Mouse (Mus musculus): ENCODE measurements around the gene Adh5. TPM values are rescaled to one million over a fixed set of nuclear protein-coding genes. Genes with fewer than 3 reads are reported as not detected.

The Adh5 gene
- 212 and 215 TPM in 2 replicates for polyA plus RNA-seq (2015; fragmentation: Nextera tagmentation; extraction: Ambion mirVana)

GRCm38 (mm10) chr3:138442612-138443464 lies at the start of gene Adh5:
Gene Adh5 (plus strand): TSS chr3:138443093.
- Histone ChIP-seq H3K4me3 (ENCODE audit: low read length) (peak within 1 kb of the TSS; percentile 96), H3K9me3 (ENCODE audit: control insufficient read depth, low read length) (no peaks in the 10 kb centered on the region), H3K27me3 (ENCODE audit: control insufficient read depth, insufficient read depth, low read depth, low read length) (no peaks in the 10 kb centered on the region), H3K4me2 (ENCODE audit: low read depth, low read length) (peak within 1 kb of the TSS; percentile 94), H3K27ac (ENCODE audit: low read length) (peak within 1 kb of the TSS; percentile 86), H3K9ac (ENCODE audit: low read length) (peak within 1 kb of the TSS; percentile 91), H3K4me1 (replicated peaks; ENCODE audit: control insufficient read depth, insufficient read depth, low read length) (peaks cover 9% of the 10 kb centered on the region), H3K36me3 (ENCODE audit: control insufficient read depth, insufficient read depth, low read length) (peaks cover 6% of the 10 kb centered on the region)
- peak; percentile 99 for ATAC-seq (ENCODE audit: low read depth)
- under 1% methylated on average over 85 of the region's 86 CpGs for whole genome bisulfite sequencing

- Histone ChIP-seq H3K4me1 (replicated peaks; ENCODE audit: control insufficient read depth, insufficient read depth, low read length) (0 out of 2 replicates have a peak, but pooled peaks cover 2% of the 10 kb centered on the region), H3K36me3 (ENCODE audit: control insufficient read depth, insufficient read depth, low read length) (no peaks in the 10 kb centered on the region), H3K4me3 (ENCODE audit: low read length) (no peak overlapping the region), H3K27me3 (ENCODE audit: control insufficient read depth, insufficient read depth, low read depth, low read length) (no peaks in the 10 kb centered on the region), H3K4me2 (ENCODE audit: low read depth, low read length) (no peak overlapping the region), H3K9ac (ENCODE audit: low read length) (no peak overlapping the region), H3K27ac (ENCODE audit: low read length) (peak overlapping the region; percentile 46; the same call in 1 of the 2 replicates), H3K9me3 (ENCODE audit: control insufficient read depth, low read length) (no peaks in the 10 kb centered on the region)
- WGBS: 55% methylated on average over 3 of the region's 3 CpGs
- ATAC-seq (ENCODE audit: low read depth): peak; percentile 49; the same call in 1 of the 2 replicates
These were observed 38.0 kb upstream of the Adh5 start for GRCm38 (mm10) chr3:138404872-138405271.

GRCm38 (mm10) chr3:138405341-138405740 lies 37.6 kb upstream of the Adh5 start:
- H3K4me3 ChIP-seq (ENCODE audit: low read length): no peak overlapping the region
- no peak overlapping the region for H3K4me2 ChIP-seq (ENCODE audit: low read depth, low read length)
- peak; percentile 56; the same call in 1 of the 2 replicates for ATAC-seq (ENCODE audit: low read depth)
- peak overlapping the region; percentile 46; the same call in 1 of the 2 replicates for H3K27ac ChIP-seq (ENCODE audit: low read length)
- H3K27me3 ChIP-seq (ENCODE audit: control insufficient read depth, insufficient read depth, low read depth, low read length): no peaks in the 10 kb centered on the region
- no peaks in the 10 kb centered on the region for H3K36me3 ChIP-seq (ENCODE audit: control insufficient read depth, insufficient read depth, low read length)
- no peak overlapping the region for H3K9ac ChIP-seq (ENCODE audit: low read length)
- WGBS: 25% methylated on average over 3 of the region's 3 CpGs
- no peaks in the 10 kb centered on the region for H3K9me3 ChIP-seq (ENCODE audit: control insufficient read depth, low read length)
- H3K4me1 ChIP-seq (replicated peaks; ENCODE audit: control insufficient read depth, insufficient read depth, low read length): 0 out of 2 replicates have a peak, but pooled peaks cover 2% of the 10 kb centered on the region

- Histone ChIP-seq H3K27me3 (ENCODE audit: control insufficient read depth, insufficient read depth, low read depth, low read length) (no peaks in the 10 kb centered on the region), H3K9ac (ENCODE audit: low read length) (no peak overlapping the region), H3K27ac (ENCODE audit: low read length) (no peak overlapping the region), H3K36me3 (ENCODE audit: control insufficient read depth, insufficient read depth, low read length) (no peaks in the 10 kb centered on the region), H3K4me2 (ENCODE audit: low read depth, low read length) (no peak overlapping the region), H3K9me3 (ENCODE audit: control insufficient read depth, low read length) (no peaks in the 10 kb centered on the region), H3K4me1 (replicated peaks; ENCODE audit: control insufficient read depth, insufficient read depth, low read length) (0 out of 2 replicates have a peak, but pooled peaks cover 2% of the 10 kb centered on the region), H3K4me3 (ENCODE audit: low read length) (no peak overlapping the region)
- 79% methylated on average over 7 of the region's 7 CpGs for WGBS
- 0 out of 2 replicates have a peak, but pooled peaks have one; percentile 2 for ATAC-seq (ENCODE audit: low read depth)
These were observed 37.1 kb upstream of the Adh5 start for GRCm38 (mm10) chr3:138405840-138406239.

- Histone ChIP-seq H3K9ac (ENCODE audit: low read length) (no peak overlapping the region), H3K36me3 (ENCODE audit: control insufficient read depth, insufficient read depth, low read length) (no peaks in the 10 kb centered on the region), H3K27ac (ENCODE audit: low read length) (no peak overlapping the region), H3K4me1 (replicated peaks; ENCODE audit: control insufficient read depth, insufficient read depth, low read length) (0 out of 2 replicates have a peak, but pooled peaks cover 2% of the 10 kb centered on the region), H3K27me3 (ENCODE audit: control insufficient read depth, insufficient read depth, low read depth, low read length) (no peaks in the 10 kb centered on the region), H3K9me3 (ENCODE audit: control insufficient read depth, low read length) (no peaks in the 10 kb centered on the region), H3K4me2 (ENCODE audit: low read depth, low read length) (no peak overlapping the region), H3K4me3 (ENCODE audit: low read length) (no peak overlapping the region)
- ATAC-seq (ENCODE audit: low read depth): peak; percentile 51
- WGBS: 71% methylated on average over 1 of the region's 1 CpGs
These were observed 35.0 kb upstream of the Adh5 start for GRCm38 (mm10) chr3:138407920-138408319.

- 75% methylated on average over 1 of the region's 1 CpGs for WGBS
- no peaks in the 10 kb centered on the region for H3K36me3 ChIP-seq (ENCODE audit: control insufficient read depth, insufficient read depth, low read length)
- no peak overlapping the region for H3K27ac ChIP-seq (ENCODE audit: low read length)
- no peak overlapping the region for H3K9ac ChIP-seq (ENCODE audit: low read length)
- no peaks in the 10 kb centered on the region for H3K9me3 ChIP-seq (ENCODE audit: control insufficient read depth, low read length)
- no peak for ATAC-seq (ENCODE audit: low read depth)
- H3K27me3 ChIP-seq (ENCODE audit: control insufficient read depth, insufficient read depth, low read depth, low read length): no peaks in the 10 kb centered on the region
- H3K4me1 ChIP-seq (replicated peaks; ENCODE audit: control insufficient read depth, insufficient read depth, low read length): 0 out of 2 replicates have a peak, but pooled peaks cover 2% of the 10 kb centered on the region
- H3K4me3 ChIP-seq (ENCODE audit: low read length): no peak overlapping the region
- no peak overlapping the region for H3K4me2 ChIP-seq (ENCODE audit: low read depth, low read length)
These were observed 33.3 kb upstream of the Adh5 start for GRCm38 (mm10) chr3:138409585-138409984.

- H3K9me3 ChIP-seq (ENCODE audit: control insufficient read depth, low read length): no peaks in the 10 kb centered on the region
These were observed 32.7 kb upstream of the Adh5 start for GRCm38 (mm10) chr3:138410211-138410610.

GRCm38 (mm10) chr3:138415121-138415690 lies 27.7 kb upstream of the Adh5 start, which contains the start of gene Adh4:
Gene Adh4 (plus strand): TSS chr3:138415466.
- ATAC-seq (ENCODE audit: low read depth): no peak
- Histone ChIP-seq H3K9me3 (ENCODE audit: control insufficient read depth, low read length) (no peaks in the 10 kb centered on the region), H3K4me2 (ENCODE audit: low read depth, low read length) (no peak within 1 kb of the TSS), H3K27ac (ENCODE audit: low read length) (no peak within 1 kb of the TSS), H3K4me1 (replicated peaks; ENCODE audit: control insufficient read depth, insufficient read depth, low read length) (no peaks in the 10 kb centered on the region), H3K36me3 (ENCODE audit: control insufficient read depth, insufficient read depth, low read length) (no peaks in the 10 kb centered on the region), H3K9ac (ENCODE audit: low read length) (no peak within 1 kb of the TSS), H3K4me3 (ENCODE audit: low read length) (no peak within 1 kb of the TSS), H3K27me3 (ENCODE audit: control insufficient read depth, insufficient read depth, low read depth, low read length) (no peaks in the 10 kb centered on the region)
- WGBS: 65% methylated on average over 6 of the region's 6 CpGs

More at GRCm38 (mm10) chr3:138410211-138410610, 32.7 kb upstream of the Adh5 start:
- Histone ChIP-seq H3K9ac (ENCODE audit: low read length) (no peak overlapping the region), H3K4me2 (ENCODE audit: low read depth, low read length) (no peak overlapping the region), H3K36me3 (ENCODE audit: control insufficient read depth, insufficient read depth, low read length) (no peaks in the 10 kb centered on the region), H3K4me1 (replicated peaks; ENCODE audit: control insufficient read depth, insufficient read depth, low read length) (no peaks in the 10 kb centered on the region), H3K27me3 (ENCODE audit: control insufficient read depth, insufficient read depth, low read depth, low read length) (no peaks in the 10 kb centered on the region), H3K27ac (ENCODE audit: low read length) (no peak overlapping the region), H3K4me3 (ENCODE audit: low read length) (no peak overlapping the region)
- ATAC-seq (ENCODE audit: low read depth): no peak
- WGBS: 76% methylated on average over 3 of the region's 3 CpGs

GRCm38 (mm10) chr3:138419369-138419768 lies 23.5 kb upstream of the Adh5 start:
- H3K27me3 ChIP-seq (ENCODE audit: control insufficient read depth, insufficient read depth, low read depth, low read length): no peaks in the 10 kb centered on the region
- no peaks in the 10 kb centered on the region for H3K4me1 ChIP-seq (replicated peaks; ENCODE audit: control insufficient read depth, insufficient read depth, low read length)
- no peak for ATAC-seq (ENCODE audit: low read depth)
- 70% methylated on average over 6 of the region's 6 CpGs for whole genome bisulfite sequencing
- no peak overlapping the region for H3K9ac ChIP-seq (ENCODE audit: low read length)
- H3K36me3 ChIP-seq (ENCODE audit: control insufficient read depth, insufficient read depth, low read length): no peaks in the 10 kb centered on the region
- no peak overlapping the region for H3K27ac ChIP-seq (ENCODE audit: low read length)
- H3K4me2 ChIP-seq (ENCODE audit: low read depth, low read length): no peak overlapping the region
- no peaks in the 10 kb centered on the region for H3K9me3 ChIP-seq (ENCODE audit: control insufficient read depth, low read length)
- H3K4me3 ChIP-seq (ENCODE audit: low read length): no peak overlapping the region

Measured in lung, embryonic 16.5 days (tissue).